Mouse (Mus musculus): ENCODE results near the gene Gm10273. TPM values are rescaled to one million over a fixed set of nuclear protein-coding genes. Genes with fewer than 3 reads are reported as not detected.

Gene Gm10273
- total RNA-seq, 1 experiment from 2014 or later = 50.5 TPM

DNA sequence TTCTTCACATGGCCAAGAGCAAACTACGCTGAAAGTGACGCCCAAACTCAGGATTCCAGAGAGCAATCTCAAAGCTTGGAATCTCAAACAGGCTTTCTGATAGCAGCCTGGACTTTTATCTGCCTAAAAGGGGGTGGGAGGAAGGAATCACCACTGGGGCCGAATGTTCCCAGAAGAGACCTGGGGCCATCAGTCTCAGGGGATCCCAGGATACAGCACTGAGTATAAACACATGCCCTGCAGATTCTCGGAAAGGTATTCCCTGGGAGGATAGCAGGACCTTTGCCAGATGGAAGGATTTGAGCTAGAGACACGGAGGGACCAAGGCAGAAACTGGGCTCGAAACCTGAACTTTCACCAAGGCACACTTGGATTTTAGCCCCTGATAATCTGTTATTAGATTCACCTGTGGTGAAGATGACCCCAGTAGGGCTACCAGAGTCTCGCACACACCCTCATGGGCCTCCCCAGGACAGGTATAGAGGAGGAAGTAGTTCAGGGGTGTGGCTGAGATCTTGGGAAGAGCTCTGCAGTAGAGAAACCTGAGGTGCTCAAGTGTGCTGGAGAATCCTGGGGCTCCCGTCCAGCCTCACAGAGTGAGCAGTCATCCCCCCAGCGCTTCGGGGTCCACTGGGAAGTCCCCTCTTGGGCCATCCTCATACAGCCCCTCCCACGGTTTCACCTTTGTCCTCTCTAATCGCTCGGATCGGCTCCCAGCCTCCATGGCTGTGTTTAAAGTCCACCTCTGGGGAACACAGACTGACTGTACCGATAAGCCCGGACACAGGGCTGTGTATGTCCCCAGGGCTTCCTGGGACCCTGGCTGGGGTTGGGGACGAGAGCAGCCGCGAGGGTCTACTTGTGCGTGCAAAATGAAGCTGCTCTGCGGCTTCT, 7.7 kb downstream of the Gm10273 start, which contains the start of gene Pla2g12b:
Gene Pla2g12b, plus strand, starts transcription at position 762 of the 894 bp plus-strand sequence.
- no peak for DNase-seq

DNA sequence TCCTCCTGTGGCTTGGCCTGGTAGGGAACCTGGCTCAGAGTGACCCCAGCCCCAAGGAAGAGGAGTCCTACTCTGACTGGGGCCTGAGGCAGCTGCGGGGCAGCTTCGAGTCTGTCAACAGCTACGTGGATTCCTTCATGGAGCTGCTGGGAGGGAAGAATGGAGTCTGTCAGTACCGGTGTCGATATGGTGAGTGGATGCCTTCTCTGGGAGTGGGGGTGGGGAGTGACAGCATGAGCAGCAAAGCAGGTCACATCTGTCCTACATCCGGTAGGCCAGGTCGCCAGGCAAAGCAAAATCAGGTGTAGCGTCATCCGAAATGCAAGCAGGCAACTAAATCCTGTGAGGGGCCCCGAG, 8.3 kb downstream of the Gm10273 start:
- DNase-seq = no peak

DNA sequence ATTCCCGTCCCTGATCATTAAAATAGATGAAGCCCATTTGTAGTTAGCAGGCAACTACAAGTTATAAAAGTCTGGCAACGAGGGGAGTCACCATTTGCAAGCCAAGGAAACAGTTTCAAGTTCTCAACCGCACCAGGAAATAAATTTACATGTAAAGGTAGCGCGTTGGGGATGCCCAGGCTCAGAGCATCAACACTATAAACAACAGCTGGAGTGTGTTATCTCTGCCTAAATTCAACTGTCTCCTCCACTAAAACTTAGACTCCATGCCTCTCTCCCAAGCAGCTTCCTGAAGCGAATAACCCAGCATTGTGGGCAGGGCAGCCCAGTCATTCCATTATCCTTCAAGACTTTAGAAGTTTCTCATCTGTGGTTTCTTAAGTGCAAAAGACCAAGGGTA, 13.1 kb downstream of the Gm10273 start:
- no peak for DNase-seq

DNA sequence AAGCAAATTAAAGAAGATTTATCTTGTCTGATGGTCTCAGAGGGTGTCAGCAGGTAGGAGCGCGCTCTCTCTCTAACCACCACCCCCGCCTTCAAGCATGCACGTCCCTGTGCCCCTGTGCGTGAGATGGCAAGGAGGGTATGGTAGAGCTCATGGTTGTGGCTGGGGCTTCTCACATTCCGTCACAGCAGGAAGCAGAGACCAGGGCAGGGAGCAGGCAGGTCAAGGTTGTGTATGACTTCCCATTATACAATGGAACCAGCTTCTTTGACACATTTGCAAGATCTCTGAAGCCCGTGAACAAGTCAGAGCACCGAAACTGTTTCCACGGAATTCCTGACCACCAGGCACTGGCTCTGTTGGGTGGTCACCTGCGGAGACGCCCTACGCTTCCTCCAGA, 14.8 kb downstream of the Gm10273 start:
- DNase-seq = no peak

DNA sequence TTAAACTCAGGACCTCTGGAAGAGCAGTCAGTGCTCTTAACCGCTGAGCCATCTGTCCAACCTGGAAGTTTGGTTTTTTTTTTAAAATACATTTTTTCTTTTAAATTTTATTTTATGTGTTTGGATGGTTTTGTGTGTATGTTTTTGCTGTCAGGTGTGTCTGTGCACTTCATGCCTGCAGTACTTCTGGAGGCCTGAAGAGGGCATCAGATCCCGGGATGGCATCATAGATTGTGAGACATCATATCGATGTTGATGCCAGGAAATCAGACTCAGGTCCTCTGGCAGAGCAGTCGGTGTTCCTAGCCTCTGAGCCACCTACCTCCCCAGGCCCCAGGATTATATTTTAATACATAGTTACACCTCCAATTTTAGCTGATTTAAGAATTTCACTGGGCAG, 18.3 kb downstream of the Gm10273 start:
- DNase-seq = no peak

DNA sequence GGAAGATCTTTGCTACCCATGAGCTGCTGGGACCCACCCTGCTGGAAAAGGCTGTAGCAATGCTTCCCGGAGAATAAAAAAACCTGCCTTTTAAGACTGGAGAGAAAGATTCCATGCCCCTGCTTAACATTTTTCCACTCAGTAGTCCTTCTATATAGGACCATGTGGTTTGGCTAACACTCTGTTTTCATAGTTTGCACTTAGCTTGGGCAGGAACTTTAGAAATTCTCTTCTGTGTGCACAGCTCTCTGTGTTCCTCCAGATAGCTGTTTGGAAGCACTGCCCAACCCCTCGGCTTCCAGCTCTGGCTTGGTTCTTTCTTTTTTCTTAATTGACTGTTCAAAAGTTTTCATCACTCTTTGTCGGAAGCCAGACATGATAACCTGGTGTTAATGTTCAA, 21.2 kb downstream of the Gm10273 start:
- no peak for DNase-seq

DNA sequence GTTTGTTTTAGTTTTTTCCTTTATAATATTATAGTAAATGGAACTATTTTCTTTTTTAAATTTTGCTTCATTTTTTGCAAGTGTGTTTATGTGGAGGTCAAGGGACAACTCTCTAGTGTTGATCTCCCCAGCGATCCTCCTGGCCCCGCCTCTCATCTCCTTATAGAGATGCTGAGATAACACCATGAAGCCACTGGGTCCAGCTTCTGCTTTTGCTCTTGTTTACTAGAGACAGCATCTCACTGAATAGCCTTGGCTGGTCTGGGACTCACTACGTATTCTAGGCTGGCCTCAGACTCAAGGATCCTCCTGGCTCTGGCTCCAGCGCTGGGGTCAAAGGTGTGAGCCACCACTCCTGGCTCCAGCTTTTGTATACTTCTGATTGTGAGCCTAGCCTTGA, 24.1 kb downstream of the Gm10273 start:
- DNase-seq = no peak

DNA sequence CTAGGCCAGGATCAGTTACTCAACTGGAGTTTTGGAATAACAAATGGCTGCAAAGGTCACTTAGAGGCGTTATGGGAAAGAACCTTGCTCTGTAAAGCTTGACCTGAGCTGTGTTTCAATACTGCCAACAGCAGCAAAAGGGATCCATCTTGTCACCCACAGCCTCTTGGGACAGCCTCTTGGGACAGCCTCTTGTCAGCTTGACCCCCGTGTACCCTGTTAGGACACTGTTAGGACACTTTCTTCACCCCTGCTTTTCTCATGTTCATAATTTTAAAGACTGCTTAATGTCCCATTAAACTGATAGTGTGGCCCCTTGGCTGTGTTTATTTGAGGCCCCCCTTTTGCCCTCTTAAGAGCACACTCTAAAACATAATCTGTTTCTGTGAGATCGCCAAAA, 29.0 kb downstream of the Gm10273 start:
- DNase-seq = no peak

DNA sequence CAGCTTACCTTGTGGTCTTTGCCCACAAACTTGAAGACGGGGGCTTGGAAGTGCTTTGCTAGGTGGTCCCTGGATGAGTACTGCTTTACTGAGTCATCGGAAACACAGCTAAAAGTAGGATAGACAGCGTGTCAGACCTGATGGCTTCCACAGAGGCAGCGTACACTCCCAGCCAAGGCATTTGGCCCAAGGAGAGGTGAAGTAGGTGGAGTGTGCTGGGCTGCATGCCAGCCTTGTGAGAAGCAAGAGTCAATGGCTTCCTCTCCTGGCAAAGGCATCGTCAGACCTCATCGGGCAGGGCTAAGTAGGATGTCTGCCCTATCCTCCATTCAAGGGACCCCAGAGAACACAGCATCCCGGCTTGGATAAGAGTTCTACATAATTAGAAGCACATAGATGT, 29.9 kb downstream of the Gm10273 start:
- peak; percentile 58 for DNase-seq

DNA sequence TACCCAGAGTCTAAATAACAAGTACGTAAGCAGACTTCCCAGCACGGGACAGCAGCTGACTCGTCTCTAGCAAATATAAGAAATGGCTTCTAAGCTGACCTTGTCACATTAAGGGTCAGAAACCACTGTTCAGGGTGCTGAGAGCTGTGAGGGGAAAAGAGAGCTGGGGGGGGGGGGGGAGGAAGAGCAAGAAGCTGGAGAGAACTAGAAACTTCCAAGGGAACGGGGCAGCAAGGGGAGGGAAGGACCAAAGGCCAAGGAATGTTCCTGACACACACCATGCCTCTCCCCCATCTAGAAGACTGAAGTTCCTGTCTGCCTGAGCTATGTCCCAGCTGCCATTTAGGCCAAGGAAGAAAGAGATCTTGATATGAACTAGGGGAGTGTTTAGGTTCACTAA, 30.9 kb downstream of the Gm10273 start:
- DNase-seq = no peak

DNA sequence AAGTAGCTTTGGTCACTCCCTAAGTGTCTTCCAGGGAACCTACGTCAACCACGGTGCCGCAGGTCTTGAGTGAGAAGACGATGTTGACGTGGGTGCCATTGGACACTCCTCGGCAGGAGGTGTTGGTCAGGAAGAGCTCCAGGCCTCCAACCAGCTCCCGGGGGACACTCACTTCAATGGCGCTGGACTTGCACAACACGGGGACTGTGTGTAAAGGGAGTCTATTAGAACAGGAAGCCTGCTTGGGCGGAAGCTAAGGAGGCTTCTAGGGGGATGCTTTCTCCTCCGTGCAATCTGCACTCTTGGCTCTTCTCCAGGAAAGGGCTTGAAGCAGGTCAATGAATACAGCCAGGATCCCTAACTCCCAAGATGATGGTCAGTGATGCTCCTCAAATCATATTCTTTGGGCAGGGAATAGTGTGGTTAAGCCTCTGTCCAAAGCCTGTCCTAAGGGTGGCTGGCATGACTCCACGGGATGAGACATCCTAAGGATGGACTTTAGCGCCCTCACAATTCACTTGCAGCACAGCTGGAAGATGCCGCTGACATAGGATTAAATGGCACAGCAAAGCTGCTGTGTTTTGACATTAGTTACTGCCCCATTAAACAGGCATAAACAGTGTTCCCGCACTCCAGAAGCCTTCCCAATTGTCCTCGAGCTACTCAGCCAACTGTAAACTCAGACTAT, 34.2 kb downstream of the Gm10273 start:
- no peak for DNase-seq

DNA sequence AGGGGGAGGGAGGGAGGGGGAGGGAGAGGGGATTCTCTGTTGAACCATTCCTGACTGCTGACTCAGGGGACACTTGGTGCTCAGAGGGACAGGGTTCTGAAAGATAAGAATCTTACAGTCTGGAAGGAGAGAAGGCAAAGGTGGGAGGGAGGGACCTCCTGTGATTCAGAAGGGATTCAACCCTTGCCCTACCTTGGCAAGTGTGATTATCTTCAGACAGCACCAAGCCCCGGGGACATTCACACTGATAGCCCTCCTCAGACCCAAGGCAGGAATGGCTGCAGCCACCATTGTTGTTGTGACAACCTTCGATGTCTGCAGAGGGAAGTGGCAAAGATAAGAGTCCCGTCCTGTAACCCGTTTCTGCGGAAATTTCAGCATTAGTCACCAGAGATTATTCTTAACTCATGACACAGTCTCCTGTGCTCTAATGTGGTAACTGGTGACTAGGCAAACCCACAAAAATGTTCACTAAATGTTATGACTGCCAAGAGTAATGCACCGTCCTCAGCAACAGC, 35.3 kb downstream of the Gm10273 start:
- no peak for DNase-seq

DNA sequence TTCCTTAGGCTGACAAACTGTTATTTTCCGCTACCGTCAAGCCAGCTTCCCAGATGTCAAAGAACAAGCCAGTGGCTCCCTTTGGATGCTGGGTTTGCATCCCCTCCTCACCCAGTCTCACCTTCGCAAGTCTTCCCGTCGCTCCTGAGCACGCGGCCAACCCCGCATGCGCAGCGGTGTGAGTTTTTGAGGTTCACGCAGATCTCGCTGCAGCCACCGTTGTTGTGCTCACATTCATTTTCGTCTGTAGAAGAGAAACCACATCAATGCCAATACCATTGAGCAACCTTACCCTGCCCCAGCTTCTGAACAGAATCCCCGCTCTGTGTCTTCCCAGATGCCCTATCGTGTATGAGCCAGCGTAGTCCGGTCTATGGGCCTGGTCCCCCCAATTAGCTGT, 40.3 kb downstream of the Gm10273 start:
- no peak for DNase-seq

DNA sequence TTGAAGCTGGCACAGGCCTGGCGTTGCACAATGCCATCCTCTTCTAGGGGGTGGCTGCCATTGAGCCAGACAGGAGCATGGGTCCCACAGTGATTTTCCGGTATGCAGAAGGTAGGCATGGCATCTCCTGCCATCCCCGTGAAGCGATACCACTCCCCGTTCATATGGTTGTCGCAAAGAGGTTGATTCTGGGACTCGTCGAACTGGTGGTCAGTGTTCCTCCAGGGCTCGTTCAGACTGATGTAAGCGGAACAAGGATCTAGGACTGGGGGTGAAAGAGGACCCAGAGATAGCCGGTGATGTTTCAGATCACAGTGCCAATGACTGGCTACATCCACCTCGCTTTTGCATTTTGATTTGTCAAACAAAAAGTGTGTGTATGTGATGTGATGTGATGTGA, 43.2 kb downstream of the Gm10273 start:
- no peak for DNase-seq

DNA sequence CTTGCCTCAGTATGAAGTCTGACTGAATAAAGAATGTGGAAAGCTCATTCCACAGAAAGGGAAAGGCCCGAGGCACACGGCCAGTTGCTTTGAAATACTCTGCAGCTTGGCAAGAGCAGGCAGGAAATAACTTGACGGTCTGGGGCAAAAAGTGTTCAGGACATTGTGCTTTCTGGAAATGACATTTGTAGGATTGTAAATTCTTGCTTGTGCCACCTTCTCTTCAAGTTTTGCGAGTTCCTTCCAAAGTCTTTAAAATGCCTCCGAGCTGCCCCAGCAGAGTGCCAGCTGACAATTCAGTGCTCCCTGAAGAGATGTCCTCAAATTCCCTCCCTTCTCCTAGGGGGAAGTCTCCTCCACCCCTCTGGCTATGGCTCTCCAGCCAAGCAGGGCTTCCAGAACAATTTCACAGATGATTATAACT, 44.1 kb downstream of the Gm10273 start:
- peak; percentile 45 for DNase-seq

DNA sequence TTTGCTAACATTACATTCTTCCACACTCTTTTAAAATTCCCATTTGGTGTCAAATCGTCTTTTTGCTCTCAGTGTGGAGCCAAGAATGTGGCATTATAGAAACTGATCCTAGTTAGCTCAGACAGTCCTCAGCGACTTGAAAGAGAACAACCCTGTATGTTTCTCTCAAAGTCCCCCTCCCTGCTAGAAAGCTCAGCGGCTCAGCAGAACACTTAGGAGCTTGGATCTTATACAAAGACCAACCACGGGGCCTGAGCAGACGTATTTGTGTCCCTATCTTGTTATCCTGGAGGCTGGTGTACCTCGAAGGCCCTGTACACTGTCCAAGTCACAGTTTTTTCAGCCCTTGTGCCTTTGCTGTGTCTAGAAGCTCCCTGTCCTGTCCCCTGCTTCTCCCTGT, 44.7 kb downstream of the Gm10273 start:
- no peak for DNase-seq

DNA sequence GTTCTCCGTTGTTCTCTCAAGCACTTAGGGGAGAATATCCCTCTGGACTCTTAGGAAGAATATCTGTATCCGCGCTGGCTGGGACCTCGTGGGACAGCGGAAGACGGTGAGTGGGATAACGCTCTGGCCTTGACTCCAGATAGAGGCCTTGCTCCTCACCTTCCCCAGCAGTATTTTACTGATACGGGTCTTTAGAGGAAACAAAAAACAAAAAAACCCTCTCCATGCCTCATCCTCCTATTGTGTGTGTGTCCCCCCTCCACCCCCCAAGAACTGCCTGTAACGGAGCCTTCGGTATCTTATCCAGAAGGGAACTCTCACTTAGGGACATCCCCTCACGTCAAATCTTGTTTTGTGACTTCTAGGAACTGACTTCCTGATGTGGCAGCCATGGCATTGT, 46.3 kb downstream of the Gm10273 start, which contains the start of gene Oit3:
Gene Oit3, minus strand, starts transcription at position 44 of the 400 bp plus-strand sequence.
- DNase-seq = no peak

DNA sequence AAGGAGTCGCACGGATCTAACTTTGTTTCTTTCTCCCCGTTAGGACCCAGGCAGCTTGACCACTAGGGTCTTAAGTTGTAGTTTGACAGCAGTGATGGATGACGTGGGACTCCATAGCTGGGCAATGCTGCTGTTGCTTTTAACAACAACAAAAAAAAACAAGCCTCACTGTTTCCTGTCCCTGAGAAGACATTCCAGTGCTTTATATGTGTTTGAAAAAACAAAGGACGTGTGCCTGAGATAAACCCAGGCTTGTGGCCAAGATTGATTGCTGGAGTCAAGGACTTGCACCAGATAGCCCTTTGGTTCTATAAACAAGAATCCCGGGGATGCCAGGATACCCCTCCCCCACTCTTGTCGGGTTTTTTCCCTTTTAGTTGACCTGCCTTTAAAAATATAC, 47.8 kb downstream of the Gm10273 start:
- peak; percentile 22 for DNase-seq

DNA sequence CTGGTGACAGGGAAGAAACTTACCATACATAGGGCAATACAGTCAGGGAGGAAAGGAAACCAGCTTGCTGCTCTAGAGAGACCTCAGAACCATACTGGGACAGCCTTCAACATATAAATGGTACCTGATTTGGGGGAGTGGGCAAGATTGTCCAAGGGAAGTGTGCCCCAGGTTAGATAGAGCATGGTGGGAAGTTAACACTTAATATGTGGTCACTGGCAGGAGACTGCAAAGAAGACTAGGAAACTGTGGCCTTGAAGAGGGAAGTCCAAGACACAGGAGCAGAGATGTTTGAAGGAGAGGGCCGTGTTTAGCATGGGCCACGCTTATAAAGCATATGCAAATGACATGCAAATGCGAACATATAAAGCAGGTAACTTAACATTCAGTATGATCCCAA, 48.7 kb downstream of the Gm10273 start:
- DNase-seq = no peak

DNA sequence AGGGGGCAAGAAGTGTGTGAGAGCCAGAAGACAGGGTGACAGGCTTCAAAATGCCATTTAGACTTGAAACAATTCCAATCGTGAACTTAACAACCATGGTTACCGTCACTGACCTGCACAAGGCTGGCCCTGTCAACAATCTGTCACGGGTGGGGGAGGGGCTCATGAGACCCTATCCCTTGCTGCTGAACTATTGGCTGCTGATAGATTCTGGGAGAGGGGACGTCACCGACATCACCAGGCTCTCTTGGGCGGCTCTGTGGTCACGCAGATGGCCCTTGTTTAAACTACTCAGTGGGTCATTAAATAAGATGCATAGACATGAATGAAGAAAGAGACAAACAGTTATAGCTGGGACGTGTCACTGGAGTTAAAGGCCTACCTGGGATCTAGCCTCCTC, 49.2 kb downstream of the Gm10273 start:
- no peak for DNase-seq

All from adrenal gland, postnatal 25 days (tissue).